Mouse (Mus musculus): ENCODE measurements around the gene T. TPM values are rescaled to one million over a fixed set of nuclear protein-coding genes. Genes with fewer than 3 reads are reported as not detected.

The T gene
- total and polyA plus RNA-seq, 2 experiments = not detected

- DNase-seq (ENCODE audit: extremely low read depth, low read depth, low spot score) = no peak
These were observed 874 bp upstream of the T start for GRCm38 (mm10) chr17:8433121-8433977.

GRCm38 (mm10) chr17:8436184-8436583 lies 2.0 kb downstream of the T start:
- TF ChIP-seq CTCF (IDR thresholded peaks at IDR 0.05; ENCODE audit: low read depth, low read length) = no peak
- Histone ChIP-seq H3K9ac (ENCODE audit: low read depth, low read length) (no peak overlapping the region), H3K27me3 (ENCODE audit: control insufficient read depth, insufficient read depth, low read length) (peaks cover 14% of the 10 kb centered on the region; the same call in 1 of the 2 replicates), H3K4me1 (ENCODE audit: control insufficient read depth, insufficient read depth, low read length) (no peaks in the 10 kb centered on the region), H3K36me3 (ENCODE audit: control insufficient read depth, insufficient read depth, low read length) (no peaks in the 10 kb centered on the region), H3K4me3 (ENCODE audit: insufficient read depth, low read depth, low read length) (no peak overlapping the region), H3K79me2 (ENCODE audit: control insufficient read depth, insufficient read depth, low read length) (no peaks in the 10 kb centered on the region), H3K27ac (replicated peaks; ENCODE audit: insufficient read depth, low read depth, low read length) (no peak overlapping the region)
- 55% methylated on average over 7 of the region's 7 CpGs for WGBS
- no peak for DNase-seq (ENCODE audit: extremely low read depth, low read depth, low spot score)

More at GRCm38 (mm10) chr17:8433121-8433977, 874 bp upstream of the T start:
- Histone ChIP-seq H3K36me3 (ENCODE audit: control insufficient read depth, insufficient read depth, low read length) (no peaks in the 10 kb centered on the region), H3K4me3 (ENCODE audit: insufficient read depth, low read depth, low read length) (no peak overlapping the region), H3K27ac (replicated peaks; ENCODE audit: insufficient read depth, low read depth, low read length) (no peak overlapping the region), H3K79me2 (ENCODE audit: control insufficient read depth, insufficient read depth, low read length) (no peaks in the 10 kb centered on the region), H3K9ac (ENCODE audit: low read depth, low read length) (no peak overlapping the region), H3K4me1 (ENCODE audit: control insufficient read depth, insufficient read depth, low read length) (no peaks in the 10 kb centered on the region), H3K27me3 (ENCODE audit: control insufficient read depth, insufficient read depth, low read length) (peaks cover 21% of the 10 kb centered on the region; the same call in 1 of the 2 replicates)
- no peak for TF ChIP-seq POLR2A (IDR thresholded peaks at IDR 0.05; ENCODE audit: extremely low read depth, insufficient read depth, low read length)
- no peak for TF ChIP-seq CTCF (IDR thresholded peaks at IDR 0.05; ENCODE audit: low read depth, low read length)
- WGBS = 2% methylated on average over 52 of the region's 52 CpGs

GRCm38 (mm10) chr17:8444062-8444461 lies 9.8 kb downstream of the T start:
- Histone ChIP-seq H3K27me3 (ENCODE audit: control insufficient read depth, insufficient read depth, low read length) (no peaks in the 10 kb centered on the region), H3K79me2 (ENCODE audit: control insufficient read depth, insufficient read depth, low read length) (no peaks in the 10 kb centered on the region), H3K27ac (replicated peaks; ENCODE audit: insufficient read depth, low read depth, low read length) (no peak overlapping the region), H3K9ac (ENCODE audit: low read depth, low read length) (no peak overlapping the region), H3K36me3 (ENCODE audit: control insufficient read depth, insufficient read depth, low read length) (no peaks in the 10 kb centered on the region), H3K4me3 (ENCODE audit: insufficient read depth, low read depth, low read length) (no peak overlapping the region), H3K4me1 (ENCODE audit: control insufficient read depth, insufficient read depth, low read length) (no peaks in the 10 kb centered on the region)
- TF ChIP-seq POLR2A (IDR thresholded peaks at IDR 0.05; ENCODE audit: extremely low read depth, insufficient read depth, low read length) = no peak
- no peak for TF ChIP-seq CTCF (IDR thresholded peaks at IDR 0.05; ENCODE audit: low read depth, low read length)
- DNase-seq (ENCODE audit: extremely low read depth, low read depth, low spot score) = no peak
- whole genome bisulfite sequencing = 54% methylated on average over 3 of the region's 3 CpGs

GRCm38 (mm10) chr17:8447676-8448192 lies 13.5 kb downstream of the T start:
- no peak for DNase-seq (ENCODE audit: extremely low read depth, low read depth, low spot score)
- Histone ChIP-seq H3K27ac (replicated peaks; ENCODE audit: insufficient read depth, low read depth, low read length) (no peak overlapping the region), H3K79me2 (ENCODE audit: control insufficient read depth, insufficient read depth, low read length) (no peaks in the 10 kb centered on the region), H3K9ac (ENCODE audit: low read depth, low read length) (no peak overlapping the region), H3K27me3 (ENCODE audit: control insufficient read depth, insufficient read depth, low read length) (no peaks in the 10 kb centered on the region), H3K36me3 (ENCODE audit: control insufficient read depth, insufficient read depth, low read length) (no peaks in the 10 kb centered on the region), H3K4me3 (ENCODE audit: insufficient read depth, low read depth, low read length) (no peak overlapping the region), H3K4me1 (ENCODE audit: control insufficient read depth, insufficient read depth, low read length) (no peaks in the 10 kb centered on the region)
- TF ChIP-seq POLR2A (IDR thresholded peaks at IDR 0.05; ENCODE audit: extremely low read depth, insufficient read depth, low read length) = no peak
- no peak for TF ChIP-seq CTCF (IDR thresholded peaks at IDR 0.05; ENCODE audit: low read depth, low read length)
- 45% methylated on average over 9 of the region's 9 CpGs for WGBS

GRCm38 (mm10) chr17:8448324-8448723 lies 14.1 kb downstream of the T start:
- no peaks in the 10 kb centered on the region for H3K27me3 ChIP-seq (ENCODE audit: control insufficient read depth, insufficient read depth, low read length)
- DNase-seq (ENCODE audit: extremely low read depth, low read depth, low spot score) = no peak
- H3K27ac ChIP-seq (replicated peaks; ENCODE audit: insufficient read depth, low read depth, low read length) = no peak overlapping the region
- no peaks in the 10 kb centered on the region for H3K36me3 ChIP-seq (ENCODE audit: control insufficient read depth, insufficient read depth, low read length)
- WGBS = 66% methylated on average over 3 of the region's 3 CpGs
- no peak overlapping the region for H3K9ac ChIP-seq (ENCODE audit: low read depth, low read length)
- no peak overlapping the region for H3K4me3 ChIP-seq (ENCODE audit: insufficient read depth, low read depth, low read length)
- H3K79me2 ChIP-seq (ENCODE audit: control insufficient read depth, insufficient read depth, low read length) = no peaks in the 10 kb centered on the region
- H3K4me1 ChIP-seq (ENCODE audit: control insufficient read depth, insufficient read depth, low read length) = no peaks in the 10 kb centered on the region
- TF ChIP-seq POLR2A (IDR thresholded peaks at IDR 0.05; ENCODE audit: extremely low read depth, insufficient read depth, low read length) = no peak
- TF ChIP-seq CTCF (IDR thresholded peaks at IDR 0.05; ENCODE audit: low read depth, low read length) = no peak

GRCm38 (mm10) chr17:8455196-8455595 lies 21.0 kb downstream of the T start:
- DNase-seq (ENCODE audit: extremely low read depth, low read depth, low spot score) = no peak
- 58% methylated on average over 6 of the region's 6 CpGs for WGBS

More at GRCm38 (mm10) chr17:8455196-8455595, 21.0 kb downstream of the T start:
- Histone ChIP-seq H3K4me1 (ENCODE audit: control insufficient read depth, insufficient read depth, low read length) (no peaks in the 10 kb centered on the region), H3K27me3 (ENCODE audit: control insufficient read depth, insufficient read depth, low read length) (peaks cover 3% of the 10 kb centered on the region; the same call in 1 of the 2 replicates), H3K79me2 (ENCODE audit: control insufficient read depth, insufficient read depth, low read length) (no peaks in the 10 kb centered on the region), H3K4me3 (ENCODE audit: insufficient read depth, low read depth, low read length) (no peak overlapping the region), H3K9ac (ENCODE audit: low read depth, low read length) (no peak overlapping the region), H3K27ac (replicated peaks; ENCODE audit: insufficient read depth, low read depth, low read length) (no peak overlapping the region), H3K36me3 (ENCODE audit: control insufficient read depth, insufficient read depth, low read length) (no peaks in the 10 kb centered on the region)
- TF ChIP-seq POLR2A (IDR thresholded peaks at IDR 0.05; ENCODE audit: extremely low read depth, insufficient read depth, low read length) (no peak), CTCF (IDR thresholded peaks at IDR 0.05; ENCODE audit: low read depth, low read length) (no peak)
